Mouse (Mus musculus) cerebellum, adult 11 months (tissue): Measurements from ENCODE around the gene Eef1akmt1.

ENCODE experiments used
- DNase-seq: peaks from one replicate; pipeline ENCODE4 v3.0.0; 2022

Gene Eef1akmt1

GRCm38 (mm10) chr14:57571155-57572133 lies at the start of gene Eef1akmt1:
Gene Eef1akmt1, minus strand, starts transcription at chr14:57571612.
- DNase-seq, result peak; percentile 96

GRCm38 (mm10) chr14:57620598-57621236 lies 49.3 kb upstream of the Eef1akmt1 start:
- peak; percentile 36 for DNase-seq

DNA sequence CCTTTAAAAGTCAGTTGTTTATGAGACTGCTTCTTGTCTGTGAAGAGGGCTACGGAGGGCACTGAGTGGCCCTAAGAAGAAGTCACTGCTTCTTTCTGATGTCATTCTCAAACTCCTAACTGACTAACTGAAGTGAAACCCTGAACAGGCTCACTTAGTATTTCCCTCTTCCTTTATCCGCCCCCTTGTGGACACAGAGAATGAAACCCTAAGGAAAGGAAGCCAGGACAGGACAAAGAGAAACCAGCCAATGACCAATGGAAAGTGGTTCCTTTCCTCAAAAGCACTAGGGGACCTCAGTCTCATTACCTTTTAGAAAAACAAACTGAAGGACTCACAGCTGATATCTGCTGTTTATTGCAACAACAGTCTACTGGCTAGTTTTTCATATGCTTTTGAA lies 48.1 kb upstream of the Eef1akmt1 start:
- no peak for DNase-seq

GRCm38 (mm10) chr14:57617675-57618074 lies 46.3 kb upstream of the Eef1akmt1 start:
- DNase-seq, result no peak

- no peak for DNase-seq
Observed at GRCm38 (mm10) chr14:57616339-57616965, 45.0 kb upstream of the Eef1akmt1 start.

- no peak for DNase-seq
Observed at GRCm38 (mm10) chr14:57615828-57616227, 44.4 kb upstream of the Eef1akmt1 start.

DNA sequence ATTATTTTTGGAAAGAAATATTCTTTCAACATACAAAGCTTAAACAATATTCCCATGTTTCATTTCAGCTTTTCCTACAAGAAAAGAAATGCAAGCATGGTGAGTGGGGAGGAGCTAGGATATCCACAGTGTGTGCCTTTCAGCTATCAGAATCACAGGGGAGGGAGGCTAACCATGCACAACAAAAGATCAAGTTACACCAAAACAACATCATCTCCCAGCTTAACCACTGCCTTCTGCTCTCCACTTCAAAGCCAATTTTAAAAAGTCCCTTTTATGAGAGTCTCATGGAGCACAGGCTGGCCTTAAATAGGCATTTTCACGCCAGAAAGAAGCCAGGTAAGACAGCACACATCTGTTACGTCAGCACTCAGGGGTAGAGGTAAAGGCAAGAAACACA lies 39.6 kb upstream of the Eef1akmt1 start:
- DNase-seq, result no peak

DNA sequence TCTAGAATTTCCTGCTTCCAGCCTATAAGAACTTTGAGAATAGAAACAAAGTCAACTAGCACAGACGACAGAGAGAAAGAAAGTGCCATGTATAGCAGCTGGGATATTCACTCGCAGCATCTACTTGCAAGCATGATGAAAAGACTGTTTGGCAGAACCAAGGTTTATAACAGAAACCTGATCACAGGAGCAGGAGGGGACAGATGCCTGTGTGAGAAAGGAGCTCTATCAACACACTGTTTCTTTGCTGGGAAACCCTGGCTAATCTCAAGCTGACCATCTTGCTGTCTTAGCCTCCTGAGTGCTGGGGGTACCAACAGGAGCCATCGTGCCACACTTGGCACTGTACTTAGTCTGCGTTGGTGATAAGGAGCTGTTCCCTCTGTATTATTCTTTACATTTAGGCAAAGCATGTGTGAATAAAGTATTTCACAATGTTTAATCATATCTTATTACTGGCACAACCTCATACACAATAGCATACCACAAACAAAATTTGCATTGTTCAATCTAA lies 38.5 kb upstream of the Eef1akmt1 start:
- no peak for DNase-seq

GRCm38 (mm10) chr14:57607500-57607899 lies 36.1 kb upstream of the Eef1akmt1 start:
- peak; percentile 91 for DNase-seq

DNA sequence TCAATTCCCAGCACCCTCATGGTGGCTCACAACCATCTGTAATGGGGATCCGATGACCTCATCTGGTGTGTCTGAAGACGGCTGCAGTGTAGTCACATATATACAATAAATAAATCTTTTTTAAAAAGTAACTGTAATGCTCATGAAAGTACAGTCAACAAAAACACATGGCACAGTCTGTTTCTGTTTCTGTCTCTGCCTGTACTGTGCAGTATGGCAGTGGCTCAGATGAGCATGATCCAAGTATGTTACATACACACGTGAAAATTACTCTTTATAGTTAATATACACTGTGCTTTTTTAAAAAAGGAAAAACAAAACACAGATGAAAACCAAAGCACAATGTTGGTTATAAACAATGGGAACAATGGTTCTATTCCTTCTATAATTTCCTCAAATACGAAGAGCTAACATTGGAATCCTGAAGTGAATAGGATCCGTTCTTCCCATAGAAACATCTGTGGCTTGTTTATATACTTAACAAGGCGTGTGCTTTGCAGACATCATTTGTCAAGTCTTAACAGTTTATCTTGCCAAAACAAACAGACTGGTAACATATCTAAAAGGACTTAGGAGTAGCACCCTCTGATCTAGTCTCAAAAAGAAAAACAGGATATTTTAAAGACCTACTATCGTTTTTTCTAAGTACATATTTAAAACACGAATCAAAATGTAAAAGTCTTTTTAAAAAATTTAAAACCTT lies 35.4 kb upstream of the Eef1akmt1 start:
- no peak for DNase-seq

GRCm38 (mm10) chr14:57593279-57593678 lies 21.9 kb upstream of the Eef1akmt1 start:
- no peak for DNase-seq

DNA sequence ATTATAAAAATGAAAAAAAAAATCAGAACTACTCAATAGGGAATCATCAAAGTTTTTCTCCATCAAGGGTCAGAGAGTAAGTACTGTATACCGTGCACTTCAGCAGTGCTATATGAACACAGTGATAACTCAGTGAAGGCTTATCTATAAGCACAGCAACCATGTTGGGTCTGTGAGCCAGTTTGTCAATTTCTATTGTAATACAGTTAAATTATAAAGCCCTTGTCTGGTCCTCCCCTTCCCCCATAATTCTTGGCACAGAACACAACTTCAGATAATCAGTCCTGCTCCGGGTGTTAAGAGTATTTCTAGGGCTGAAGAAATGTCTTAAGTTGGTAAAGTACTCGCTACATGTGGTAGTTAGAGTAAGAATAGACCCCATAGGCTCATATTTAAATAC lies 20.4 kb upstream of the Eef1akmt1 start:
- no peak for DNase-seq

DNA sequence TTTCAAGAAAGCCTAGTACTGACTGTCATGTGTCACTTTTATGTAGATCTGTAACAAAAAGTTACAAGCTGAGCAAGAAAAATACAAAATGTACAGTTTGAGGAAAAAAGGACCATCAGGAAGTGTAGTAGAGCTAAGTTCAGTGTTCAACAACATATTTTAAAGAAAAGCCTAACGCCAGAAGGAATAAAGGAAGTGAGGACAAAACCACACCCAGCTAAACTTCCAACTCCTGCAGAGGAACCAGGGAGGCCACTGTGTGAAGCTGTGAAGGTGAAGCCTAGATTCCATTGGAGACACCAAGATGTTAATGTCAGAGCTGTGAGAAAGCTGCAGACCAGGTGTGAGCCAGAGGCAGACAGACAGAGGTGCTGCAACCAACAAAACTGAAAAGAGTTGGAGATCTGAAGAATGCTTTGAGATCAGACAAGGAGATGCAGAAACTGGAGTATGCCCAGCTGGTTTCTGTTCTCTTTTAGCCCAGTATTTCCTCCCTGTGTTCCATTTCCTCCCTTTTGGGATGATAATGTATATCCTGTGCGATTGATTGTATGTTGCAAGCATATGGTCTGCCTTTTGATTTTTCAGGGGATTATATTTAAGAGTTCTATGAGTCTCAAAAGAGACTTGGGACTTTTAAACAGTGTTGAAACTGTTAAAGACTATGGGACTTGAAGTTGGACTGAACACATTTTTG lies 5.1 kb upstream of the Eef1akmt1 start:
- no peak for DNase-seq

DNA sequence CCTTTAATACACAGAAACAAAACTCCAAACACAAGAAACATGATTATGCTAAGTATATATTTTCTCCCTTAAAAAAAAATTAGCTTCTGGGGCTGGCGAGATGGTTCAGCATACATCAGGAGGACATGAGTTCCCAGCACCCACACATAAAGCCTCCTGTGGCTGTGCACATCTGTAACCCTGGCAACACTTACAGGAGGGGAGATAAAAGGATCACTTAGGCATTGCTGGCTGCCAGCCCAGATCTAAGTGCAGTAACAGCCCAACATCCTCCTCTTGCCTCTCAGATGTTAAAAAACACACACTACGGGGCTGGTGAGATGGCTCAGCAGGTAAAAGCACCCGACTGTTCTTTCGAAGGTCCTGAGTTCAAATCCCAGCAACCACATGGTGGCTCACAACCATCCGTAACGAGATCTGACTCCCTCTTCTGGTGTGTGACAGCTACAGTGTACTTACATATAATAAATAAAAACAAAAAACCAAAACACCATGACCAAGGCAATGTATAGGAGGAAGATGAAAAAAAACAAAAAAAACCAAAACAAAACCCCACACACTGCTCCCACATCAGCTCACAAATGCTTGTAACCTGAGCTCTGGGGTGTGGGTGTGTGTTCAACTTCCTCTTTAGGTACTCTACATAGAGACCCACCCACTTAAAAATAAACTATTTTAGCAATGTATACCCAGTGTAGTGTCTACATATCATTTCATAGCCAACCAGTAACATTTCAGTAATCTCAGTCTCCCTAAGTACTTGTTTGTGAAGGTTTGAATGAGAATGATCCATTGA lies 3.6 kb upstream of the Eef1akmt1 start:
- DNase-seq, result no peak

DNA sequence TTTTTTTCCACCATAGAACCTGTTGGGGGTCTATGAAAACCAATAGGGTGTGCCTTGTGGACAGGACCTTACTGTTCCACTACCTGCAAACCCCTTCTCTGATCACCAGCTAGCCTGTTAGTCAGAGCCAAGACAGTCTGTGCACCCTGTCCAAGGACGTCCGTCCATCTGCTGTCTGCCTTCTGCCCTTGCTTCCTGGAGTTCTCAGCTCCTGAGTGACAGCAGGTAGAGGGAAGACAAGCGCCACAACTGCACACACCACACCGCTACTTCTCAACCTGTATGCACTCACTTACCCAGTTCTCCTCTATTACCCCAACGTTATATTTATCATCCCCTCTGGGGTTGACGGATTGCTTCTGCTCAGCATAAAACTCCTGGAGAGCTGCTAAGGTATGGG lies 5.8 kb downstream of the Eef1akmt1 start:
- no peak for DNase-seq

- no peak for DNase-seq
Observed at GRCm38 (mm10) chr14:57556922-57557321, 14.5 kb downstream of the Eef1akmt1 start.

- no peak for DNase-seq
Observed at GRCm38 (mm10) chr14:57555471-57556070, 15.8 kb downstream of the Eef1akmt1 start.

- DNase-seq, result no peak
Observed at GRCm38 (mm10) chr14:57554434-57554833, 17.0 kb downstream of the Eef1akmt1 start.

DNA sequence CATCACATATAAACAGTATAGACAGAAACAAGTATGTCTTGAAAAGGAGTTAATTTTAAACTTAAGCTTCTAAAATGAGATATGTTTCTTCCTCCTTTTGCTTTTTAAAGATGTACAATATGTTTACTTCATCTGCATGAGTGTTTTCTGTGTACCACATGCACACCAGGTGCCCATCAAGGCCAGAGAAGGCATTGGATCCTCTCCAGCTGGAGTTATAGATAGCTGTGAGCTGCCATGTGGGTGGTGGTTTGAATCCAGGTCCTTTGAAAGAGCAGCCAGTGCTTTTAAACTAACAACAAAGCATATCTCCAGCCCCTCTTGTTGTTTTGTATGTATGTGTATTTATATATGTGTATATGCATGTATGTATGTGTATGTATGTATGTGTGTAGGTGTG lies 18.5 kb downstream of the Eef1akmt1 start:
- DNase-seq, result no peak

GRCm38 (mm10) chr14:57547062-57547461 lies 24.4 kb downstream of the Eef1akmt1 start:
- no peak for DNase-seq

DNA sequence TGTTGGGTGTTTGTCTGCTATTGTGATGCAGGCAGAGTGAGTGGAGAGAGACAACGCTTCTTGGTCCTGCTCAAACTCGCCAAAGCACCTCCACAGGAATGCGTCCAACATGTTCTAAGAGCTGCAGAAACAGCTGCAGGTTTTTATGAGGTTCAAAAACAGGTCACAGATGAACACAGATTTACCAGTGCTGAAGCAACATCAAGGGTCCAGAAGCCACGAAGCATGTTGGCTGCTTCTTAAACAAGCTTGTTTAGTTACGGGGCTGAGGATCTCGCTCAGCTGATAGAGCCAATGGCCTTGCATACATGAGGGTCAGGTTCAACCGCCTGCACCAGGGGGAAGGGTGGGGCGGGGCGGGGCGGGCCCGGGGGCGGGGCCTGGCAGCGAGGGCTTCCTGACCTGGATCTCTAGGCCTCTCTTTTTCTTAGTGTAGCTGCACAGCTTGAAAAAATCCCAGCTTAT lies 24.8 kb downstream of the Eef1akmt1 start:
- no peak for DNase-seq
